Mouse (Mus musculus) hindbrain, postnatal 0 days (tissue): ENCODE results near the gene Sel1l3. TPM values are rescaled to one million over a fixed set of nuclear protein-coding genes. Genes with fewer than 3 reads are reported as not detected.

Experiments
- ATAC-seq: fragments of 200-750 bp; cut with Nextera tagmentation; 2 replicates; pipeline ENCODE4 v1.8.0; 2017; ENCODE audit warnings: mild to moderate bottlenecking, moderate TSS enrichment, moderate library complexity
- DNase-seq: peaks from one replicate; pipeline ENCODE4 v3.0.0-alpha.2; 2015; ENCODE audit warnings: low spot score
- H3K27ac ChIP-seq: fragments of 300-500 bp; sonication (generic); 2 replicates; pipeline ENCODE4 v1.5.1; 2014; ENCODE audit warnings: mild to moderate bottlenecking
- H3K27me3 ChIP-seq: fragments of 300-500 bp; sonication (generic); 2 replicates; pipeline ENCODE4 v1.6.1; 2014; ENCODE audit warnings: low read length, mixed read lengths; ENCODE audit not compliant: insufficient read depth
- H3K36me3 ChIP-seq: fragments of 300-500 bp; sonication (generic); 2 replicates; pipeline ENCODE4 v1.6.1; 2014; ENCODE audit warnings: low read length, mixed read lengths; ENCODE audit not compliant: insufficient read depth
- H3K4me1 ChIP-seq: fragments of 300-500 bp; sonication (generic); 2 replicates; pipeline ENCODE4 v1.6.1; 2014; ENCODE audit warnings: antibody characterized with exemption, low read length, mixed read lengths; ENCODE audit not compliant: insufficient read depth
- H3K4me2 ChIP-seq: fragments of 300-500 bp; sonication (generic); 2 replicates; pipeline ENCODE4 v1.6.1; 2014; ENCODE audit warnings: low read depth, mild to moderate bottlenecking, low read length, moderate library complexity, mixed read lengths
- H3K4me3 ChIP-seq: fragments of 300-500 bp; sonication (generic); 2 replicates; pipeline ENCODE4 v1.5.1; 2014; ENCODE audit warnings: low read length
- H3K9ac ChIP-seq: fragments of 300-500 bp; sonication (generic); replicated peaks from 2 replicates; pipeline ENCODE4 v1.6.1; 2014; ENCODE audit warnings: mild to moderate bottlenecking, low read length, moderate library complexity, mixed read lengths
- H3K9me3 ChIP-seq: fragments of 300-500 bp; sonication (generic); 2 replicates; pipeline ENCODE4 v1.6.1; 2016; ENCODE audit warnings: low read length, mixed read lengths
- CTCF ChIP-seq: IDR thresholded peaks from 2 replicates; pipeline ENCODE4 v1.5.1; 2016; ENCODE audit warnings: antibody characterized with exemption, control low read depth, low read depth
- WGBS: fragments of 180-500 bp; shearing (Covaris S2); extraction: QIAGEN DNeasy Blood & Tissue Kit; methylation state at CpG from one replicate; pipeline ENCODE4 v1.1.7; 2014; 5-methylcytosine and 5-hydroxymethylcytosine counted together
- polyA plus RNA-seq: library from polyadenylated mRNA; unstranded; fragments of >200 nt; fragmentation: Nextera tagmentation; extraction: Ambion mirVana; gene quantifications from 2 replicates; pipeline ENCODE4 v1.2.1, GENCODE M21; 2015
- total RNA-seq: library from RNA; depleted of rRNA; stranded (reverse); fragments of >200 nt; gene quantifications from 2 replicates; pipeline ENCODE4 v1.2.3, GENCODE M21; 2014; rRNA removed

Gene Sel1l3
- total and polyA plus RNA-seq, 2 experiments from 2014 or later: 4.7 to 19.1 TPM

DNA sequence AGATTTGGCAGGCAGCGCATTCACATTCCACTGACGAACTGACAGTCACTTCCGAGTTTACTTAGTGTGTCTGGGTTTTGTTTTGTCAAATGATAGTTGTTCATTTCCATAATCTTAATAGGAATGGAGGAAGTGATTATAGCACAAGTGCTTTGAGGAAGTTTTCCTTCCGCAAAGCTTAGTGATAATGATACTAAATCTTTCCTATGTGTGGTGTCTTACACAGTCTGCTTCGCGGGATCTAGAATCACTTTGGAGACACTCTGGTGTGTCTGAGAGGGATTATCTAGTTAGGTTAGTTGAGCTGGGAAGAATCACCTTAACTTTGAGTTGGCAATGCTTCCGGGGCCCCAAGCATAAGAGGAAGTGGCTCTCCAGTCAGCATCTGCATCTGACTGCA is 126.3 kb downstream of the Sel1l3 start:
- H3K4me3 ChIP-seq: no peak overlapping the region
- no peak overlapping the region for H3K27ac ChIP-seq
- no peak for TF ChIP-seq CTCF
- ATAC-seq (no peak), DNase-seq (no peak)
- WGBS: 88% methylated on average over 7 of the region's 7 CpGs
- no peaks in the 10 kb centered on the region for H3K9me3 ChIP-seq
- H3K4me1 ChIP-seq: no peaks in the 10 kb centered on the region
- H3K36me3 ChIP-seq: no peaks in the 10 kb centered on the region
- H3K27me3 ChIP-seq: no peaks in the 10 kb centered on the region
- no peak overlapping the region for H3K9ac ChIP-seq
- H3K4me2 ChIP-seq: no peak overlapping the region

DNA sequence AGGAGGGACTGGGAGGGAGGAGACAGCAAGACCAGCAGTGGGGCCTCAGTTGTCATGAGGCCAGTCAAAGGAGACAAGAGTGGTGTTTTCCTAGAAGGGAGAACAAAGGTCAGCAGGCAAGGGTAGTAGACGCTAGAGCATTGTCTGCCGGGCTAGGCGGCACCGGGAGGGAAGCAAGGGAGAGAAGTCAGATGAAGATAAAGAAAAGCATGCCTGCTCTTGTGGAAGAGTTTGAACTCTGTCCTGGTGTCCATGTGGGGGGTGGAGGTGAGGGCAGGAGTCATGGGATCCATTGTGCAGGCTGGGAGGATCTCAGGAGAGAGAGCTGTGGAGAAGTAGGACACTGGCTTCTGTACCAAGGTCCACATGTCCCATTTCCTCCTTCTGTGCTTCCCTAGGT is 135.3 kb downstream of the Sel1l3 start:
- ATAC-seq (no peak), DNase-seq (no peak)
- Histone ChIP-seq H3K9ac (no peak overlapping the region), H3K9me3 (no peaks in the 10 kb centered on the region), H3K36me3 (no peaks in the 10 kb centered on the region), H3K4me3 (no peak overlapping the region), H3K27me3 (no peaks in the 10 kb centered on the region), H3K27ac (no peak overlapping the region), H3K4me2 (no peak overlapping the region), H3K4me1 (no peaks in the 10 kb centered on the region)
- TF ChIP-seq CTCF: no peak
- 40% methylated on average over 4 of the region's 4 CpGs for whole genome bisulfite sequencing

- ATAC-seq: no peak
- Histone ChIP-seq H3K4me1 (no peaks in the 10 kb centered on the region), H3K27ac (no peak overlapping the region), H3K9ac (no peak overlapping the region), H3K4me2 (no peak overlapping the region), H3K4me3 (no peak overlapping the region), H3K36me3 (no peaks in the 10 kb centered on the region), H3K9me3 (no peaks in the 10 kb centered on the region), H3K27me3 (no peaks in the 10 kb centered on the region)
- TF ChIP-seq CTCF: no peak
- DNase-seq: no peak
- WGBS: 77% methylated on average over 6 of the region's 6 CpGs
Observed at GRCm38 (mm10) chr5:53074553-53074952, 139.2 kb downstream of the Sel1l3 start.

GRCm38 (mm10) chr5:53061532-53062130 is 152.1 kb downstream of the Sel1l3 start:
- ATAC-seq: no peak

More at GRCm38 (mm10) chr5:53061532-53062130, 152.1 kb downstream of the Sel1l3 start:
- H3K36me3 ChIP-seq: no peaks in the 10 kb centered on the region
- no peak for TF ChIP-seq CTCF
- 89% methylated on average over 9 of the region's 9 CpGs for WGBS
- no peak overlapping the region for H3K27ac ChIP-seq
- no peaks in the 10 kb centered on the region for H3K27me3 ChIP-seq
- no peaks in the 10 kb centered on the region for H3K9me3 ChIP-seq
- no peaks in the 10 kb centered on the region for H3K4me1 ChIP-seq
- no peak overlapping the region for H3K9ac ChIP-seq
- DNase-seq: no peak
- no peak overlapping the region for H3K4me2 ChIP-seq
- no peak overlapping the region for H3K4me3 ChIP-seq

Other genes starting within 250 kb of the Sel1l3 start
- 0.07 and 0.68 TPM in 2 replicates for gene Slc34a2, start 175.8 kb downstream of the Sel1l3 start, total RNA-seq
- gene Slc34a2, start 175.8 kb downstream of the Sel1l3 start, polyA plus RNA-seq: 0.16 and 0.29 TPM in 2 replicates
- gene Smim20, start 53.2 kb upstream of the Sel1l3 start, total RNA-seq: 42.8 and 57.1 TPM in 2 replicates
- gene Smim20, start 53.2 kb upstream of the Sel1l3 start, polyA plus RNA-seq: 88.3 and 94.8 TPM in 2 replicates